Mouse (Mus musculus) small intestine, adult 2 months (tissue): Measurements from ENCODE around the gene Fli1.

Experiments used
- CTCF ChIP-seq: fragments of 200-500 bp; IDR thresholded peaks from 2 replicates; pipeline ENCODE4 v1.5.1; 2012; ENCODE audit warnings: low read depth, mild to moderate bottlenecking, control low read depth, inconsistent platforms, low read length, moderate library complexity, mixed read lengths; ENCODE audit not compliant: insufficient replicate concordance, insufficient read length; ENCODE audit errors: extremely low read depth
- POLR2A ChIP-seq: fragments of 200-500 bp; IDR thresholded peaks from 2 replicates; pipeline ENCODE4 v1.6.1; 2012; ENCODE audit warnings: low read depth, mild to moderate bottlenecking, control low read depth, inconsistent platforms, low read length, moderate library complexity

GRCm38 (mm10) chr9:32384906-32385305 lies 157.8 kb downstream of the Fli1 start:
- no peak for TF ChIP-seq POLR2A
- no peak for TF ChIP-seq CTCF
